Mouse (Mus musculus) right cerebral cortex, postnatal 4 days (tissue): ENCODE data around the gene Mcoln2.

ENCODE experiments used
- DNase-seq: peaks from one replicate; pipeline ENCODE4 v3.0.0-alpha.2; 2022

Gene Mcoln2

GRCm38 (mm10) chr3:146149156-146150057, at the start of gene Mcoln2:
Gene Mcoln2 (plus strand): TSS chr3:146149833.
- DNase-seq, result no peak

DNA sequence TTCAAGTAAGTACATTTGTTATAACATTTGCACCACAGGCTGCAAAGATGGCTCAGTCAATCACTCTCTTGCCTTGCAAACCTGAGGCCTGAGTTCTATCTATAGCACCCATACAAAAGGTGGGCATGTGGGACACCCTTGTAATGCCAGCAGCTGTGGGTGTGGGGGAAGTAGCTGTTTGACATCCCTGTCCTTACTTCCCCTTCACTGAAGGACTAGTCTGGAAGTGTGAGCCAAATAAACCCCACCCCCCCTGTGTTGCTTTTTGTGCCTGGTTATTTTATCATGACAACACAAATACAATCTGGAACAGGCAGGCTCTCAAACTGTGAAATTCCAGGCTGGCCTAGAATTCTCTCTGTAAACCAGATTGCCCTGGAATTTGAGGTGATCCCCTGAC, 49.7 kb upstream of the Mcoln2 start:
- DNase-seq, result no peak

DNA sequence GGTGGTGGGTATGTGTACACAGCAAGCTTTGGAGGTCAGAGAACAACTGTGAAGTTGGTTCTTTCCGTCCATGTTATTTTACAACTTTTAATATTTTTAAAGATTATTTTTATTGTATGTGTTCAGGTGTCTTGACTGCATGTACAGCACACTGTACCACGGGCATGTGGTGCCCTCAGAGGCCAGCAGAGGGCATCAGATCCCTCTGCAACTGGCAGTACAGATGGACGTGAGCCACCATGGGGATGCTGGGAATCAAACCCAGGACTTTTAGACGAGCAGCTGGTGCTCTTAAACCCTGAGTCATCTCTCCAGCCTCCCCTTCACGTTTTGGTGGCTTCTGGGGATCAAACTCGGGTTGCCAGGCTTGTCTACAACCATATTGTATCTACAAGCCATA, 47.6 kb upstream of the Mcoln2 start:
- no peak for DNase-seq

DNA sequence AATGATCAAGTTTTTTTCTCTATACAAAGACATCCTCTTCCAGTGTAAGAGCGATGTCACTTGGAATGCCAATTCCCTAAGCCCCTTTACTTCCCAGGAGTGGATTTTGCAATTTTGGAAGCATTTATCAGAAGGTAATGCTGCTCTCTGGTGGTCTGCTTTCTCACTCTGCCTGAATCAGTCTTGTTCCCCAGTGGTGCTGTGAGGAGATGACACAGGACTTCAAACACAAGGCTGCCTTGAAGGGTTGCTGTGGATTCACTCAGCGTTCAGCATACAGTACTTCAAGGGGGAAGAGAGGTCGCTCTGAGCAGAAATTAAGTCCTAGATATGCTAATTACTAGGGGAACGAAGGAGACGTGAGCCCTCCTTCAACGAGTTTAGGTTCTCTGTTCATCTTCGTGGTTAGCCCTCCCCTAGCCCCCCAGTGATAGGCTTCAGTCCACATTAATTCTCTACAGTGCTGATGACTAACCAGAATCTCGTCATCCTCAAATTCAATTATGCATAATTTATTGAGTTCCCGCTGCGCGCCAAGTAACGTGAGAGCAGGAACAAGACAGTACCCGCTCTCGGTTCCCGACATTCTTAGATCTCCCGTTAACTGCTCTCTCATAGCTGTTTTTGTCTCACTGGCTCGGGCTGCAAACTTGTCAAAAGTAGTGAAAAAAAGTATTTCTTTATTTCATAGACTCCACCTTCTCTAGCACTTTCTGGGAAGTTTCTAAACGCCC, 42.4 kb upstream of the Mcoln2 start:
- peak; percentile 14 for DNase-seq

GRCm38 (mm10) chr3:146107921-146108571, 41.6 kb upstream of the Mcoln2 start, which contains the start of gene Wdr63:
Gene Wdr63 (minus strand): TSS chr3:146108130.
- DNase-seq, result peak; percentile 44

DNA sequence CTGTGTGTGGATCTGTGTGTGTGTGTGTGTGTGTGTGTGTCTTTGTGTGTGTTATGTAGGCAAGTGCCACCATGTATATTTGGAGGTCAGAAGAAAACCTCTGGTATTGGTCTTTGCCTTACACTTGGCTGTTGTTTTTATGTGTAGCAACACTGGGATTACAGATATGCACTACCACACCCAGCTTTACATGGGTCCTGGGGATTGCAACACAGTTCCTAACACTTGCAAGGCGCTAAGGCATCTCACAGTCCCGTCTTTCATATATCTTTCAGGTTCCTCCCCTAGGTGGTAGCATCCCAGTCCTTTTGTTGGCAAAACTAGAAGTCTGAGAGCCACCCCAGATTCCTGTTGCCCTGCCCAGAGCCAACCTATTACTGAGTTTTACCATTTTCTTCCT, 40.7 kb upstream of the Mcoln2 start:
- no peak for DNase-seq

GRCm38 (mm10) chr3:146110358-146110757, 39.3 kb upstream of the Mcoln2 start:
- DNase-seq, result no peak

DNA sequence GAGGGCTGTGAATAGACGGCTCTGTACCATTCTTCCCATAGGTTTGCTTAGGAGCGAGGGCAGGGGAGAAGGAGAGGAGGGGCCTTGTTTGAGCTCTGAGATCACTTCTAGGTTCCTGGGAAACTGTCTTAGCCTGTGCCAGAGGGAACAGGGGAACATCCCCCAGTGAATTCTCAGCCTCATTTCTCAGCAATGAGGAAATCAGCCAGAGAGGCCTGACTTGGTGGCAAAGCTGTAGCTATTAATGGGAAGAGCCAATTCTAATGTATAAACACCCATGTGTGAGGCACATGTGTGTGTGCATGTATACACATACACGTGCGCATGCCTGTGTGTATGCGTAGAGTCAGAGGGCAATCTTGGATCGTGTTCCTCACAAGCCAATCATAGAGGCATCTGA, 38.7 kb upstream of the Mcoln2 start:
- DNase-seq, result no peak

- DNase-seq, result no peak
Measured at GRCm38 (mm10) chr3:146117258-146117996, 32.2 kb upstream of the Mcoln2 start, which contains the start of gene Mcoln3. Gene Mcoln3 (plus strand): TSS chr3:146117450.

DNA sequence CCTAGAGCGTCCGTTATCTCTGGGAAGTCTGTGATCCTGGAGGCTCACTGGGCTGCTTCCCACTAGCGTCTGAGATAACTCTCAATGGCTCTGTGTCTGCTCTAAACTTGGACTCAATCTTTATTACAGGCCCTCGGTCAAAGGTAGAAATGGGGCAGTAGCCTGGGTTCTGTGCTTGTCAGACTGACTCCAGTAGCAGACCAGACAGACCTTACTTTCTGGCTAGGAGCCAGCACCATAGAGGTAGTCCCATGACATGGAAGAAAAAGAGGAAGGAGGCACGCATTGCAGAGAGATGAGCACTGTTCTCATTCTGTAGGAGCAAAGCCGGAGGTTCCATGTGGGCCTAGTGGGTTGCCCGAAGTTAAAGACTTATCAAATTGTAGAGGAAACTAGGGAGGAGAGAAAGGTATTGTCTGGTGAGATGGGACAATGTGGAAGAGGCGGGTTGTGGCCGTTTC, 31.6 kb upstream of the Mcoln2 start:
- no peak for DNase-seq

DNA sequence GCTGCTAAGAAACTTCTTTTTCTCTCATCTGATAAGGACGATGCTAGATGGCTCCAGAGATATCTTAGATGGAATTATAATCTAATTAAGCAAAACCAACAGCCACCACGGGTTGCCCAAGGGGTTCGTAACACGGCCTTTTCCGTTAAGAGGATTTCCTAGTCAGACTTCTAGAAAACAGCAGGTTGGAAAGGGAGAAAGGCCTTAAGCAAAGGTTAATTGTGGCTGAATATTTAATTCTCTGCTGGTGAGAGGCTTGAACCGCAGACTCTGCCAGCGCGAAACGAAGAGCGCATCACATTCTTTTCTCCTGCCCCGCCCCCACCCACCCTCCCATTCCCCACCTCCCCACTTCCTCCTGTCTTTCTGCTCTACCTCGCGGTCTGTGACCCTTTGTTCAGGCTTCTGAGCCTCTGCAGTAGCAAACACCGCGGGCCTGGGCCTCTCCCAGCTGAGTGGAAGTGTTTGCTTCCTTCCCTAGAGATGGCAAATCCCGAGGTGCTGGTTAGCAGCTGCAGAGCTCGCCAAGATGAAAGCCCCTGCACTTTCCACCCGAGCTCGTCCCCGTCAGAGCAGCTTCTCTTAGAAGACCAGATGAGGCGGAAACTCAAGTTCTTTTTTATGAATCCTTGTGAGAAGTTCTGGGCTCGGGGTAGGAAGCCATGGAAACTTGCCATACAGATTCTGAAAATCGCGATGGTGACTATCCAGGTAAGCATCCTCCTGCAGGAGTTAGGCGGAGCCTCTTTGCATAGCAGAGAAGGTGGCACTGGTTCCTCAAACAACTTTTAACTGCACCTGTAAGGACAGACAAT, 28.1 kb upstream of the Mcoln2 start:
- DNase-seq, result no peak

GRCm38 (mm10) chr3:146122125-146122420, 27.6 kb upstream of the Mcoln2 start:
- DNase-seq, result no peak

DNA sequence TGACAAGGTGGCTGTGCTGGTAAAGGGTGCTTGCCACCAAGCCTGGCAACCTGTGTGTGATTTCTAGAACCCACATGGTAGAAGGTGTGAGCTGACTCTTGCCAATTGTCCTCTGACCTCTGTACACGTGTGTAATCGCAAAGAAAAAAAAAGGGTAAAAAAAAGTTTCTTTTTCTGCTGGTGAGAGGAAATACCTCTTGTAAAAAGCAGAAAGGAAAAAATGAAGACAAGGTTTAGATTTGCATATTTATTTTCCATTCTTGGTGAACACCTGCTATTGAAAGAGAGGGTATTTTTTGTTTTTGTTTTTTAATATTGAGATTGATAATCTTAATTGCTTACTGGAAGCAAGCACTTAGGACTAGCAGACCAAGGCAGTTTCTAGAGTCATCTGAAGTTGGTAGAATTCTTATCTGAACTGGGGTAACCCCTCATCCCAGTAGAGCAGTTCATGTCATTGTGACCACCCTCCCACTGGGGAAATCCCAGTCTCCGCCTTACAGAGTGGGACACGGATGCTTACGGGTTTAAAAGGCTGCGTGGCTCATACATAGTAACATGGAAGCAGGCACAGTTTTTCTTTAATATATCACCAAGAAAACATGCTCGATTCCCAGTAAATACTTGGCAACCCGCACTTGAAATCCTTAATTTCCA, 26.7 kb upstream of the Mcoln2 start:
- DNase-seq, result no peak

GRCm38 (mm10) chr3:146123464-146123825, 26.2 kb upstream of the Mcoln2 start:
- no peak for DNase-seq

GRCm38 (mm10) chr3:146127205-146127604, 22.4 kb upstream of the Mcoln2 start:
- no peak for DNase-seq

GRCm38 (mm10) chr3:146134834-146135233, 14.8 kb upstream of the Mcoln2 start:
- DNase-seq, result no peak

DNA sequence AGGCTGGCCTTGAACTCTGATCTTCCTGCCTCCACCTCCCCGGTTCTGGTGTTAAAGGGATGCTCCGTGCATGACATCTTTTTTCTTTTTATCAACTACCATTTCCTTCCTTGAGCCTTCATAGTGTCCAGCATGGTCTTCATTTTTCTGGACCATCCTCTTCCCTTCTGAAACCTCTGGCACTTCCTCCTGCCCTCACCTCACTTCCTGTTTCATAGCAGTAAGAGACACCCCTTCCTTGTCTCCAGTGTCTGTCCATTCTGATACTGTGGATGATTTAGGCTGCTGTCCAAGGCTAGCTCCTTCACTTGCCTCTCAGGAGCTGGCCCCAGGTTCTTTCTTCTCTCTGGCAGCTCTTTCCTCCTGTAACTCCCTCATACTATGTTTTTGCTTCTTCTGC, 14.2 kb upstream of the Mcoln2 start:
- no peak for DNase-seq

- DNase-seq, result no peak
Measured at GRCm38 (mm10) chr3:146136422-146136821, 13.2 kb upstream of the Mcoln2 start.

- no peak for DNase-seq
Measured at GRCm38 (mm10) chr3:146140276-146140675, 9.4 kb upstream of the Mcoln2 start.

GRCm38 (mm10) chr3:146142523-146142922, 7.1 kb upstream of the Mcoln2 start:
- DNase-seq, result no peak

GRCm38 (mm10) chr3:146145501-146145900, 4.1 kb upstream of the Mcoln2 start:
- DNase-seq, result no peak
